Mouse (Mus musculus) hindbrain, embryonic 12.5 days (tissue): Measurements from ENCODE around the gene Fancd2os. TPM values are rescaled to one million over a fixed set of nuclear protein-coding genes. Genes with fewer than 3 reads are reported as not detected.
A peak's percentile ranks its signal among the peaks of the same experiment; 100 is the strongest.

Experiments
- ATAC-seq: fragments of 200-750 bp; cut with Nextera tagmentation; 2 replicates; pipeline ENCODE4 v1.8.0; 2017; ENCODE audit warnings: moderate TSS enrichment; ENCODE audit not compliant: low FRiP score
- H3K27ac ChIP-seq: fragments of 300-500 bp; sonication (generic); 2 replicates; pipeline ENCODE4 v1.5.1; 2016; ENCODE audit warnings: mild to moderate bottlenecking
- H3K27me3 ChIP-seq: fragments of 300-500 bp; sonication (generic); 2 replicates; pipeline ENCODE4 v1.6.1; 2016; ENCODE audit warnings: mild to moderate bottlenecking
- H3K36me3 ChIP-seq: fragments of 300-500 bp; sonication (generic); 2 replicates; pipeline ENCODE4 v1.6.1; 2016; ENCODE audit warnings: mild to moderate bottlenecking
- H3K4me1 ChIP-seq: fragments of 300-500 bp; sonication (generic); 2 replicates; pipeline ENCODE4 v1.6.1; 2016
- H3K4me2 ChIP-seq: fragments of 300-500 bp; sonication (generic); replicated peaks from 2 replicates; pipeline ENCODE4 v1.6.1; 2016; ENCODE audit warnings: mild to moderate bottlenecking
- H3K4me3 ChIP-seq: fragments of 300-500 bp; sonication (generic); 2 replicates; pipeline ENCODE4 v1.5.1; 2016; ENCODE audit warnings: mild to moderate bottlenecking
- H3K9ac ChIP-seq: fragments of 300-500 bp; sonication (generic); 2 replicates; pipeline ENCODE4 v1.6.1; 2016; ENCODE audit warnings: mild to moderate bottlenecking, moderate library complexity
- H3K9me3 ChIP-seq: fragments of 300-500 bp; sonication (generic); replicated peaks from 2 replicates; pipeline ENCODE4 v1.6.1; 2016; ENCODE audit warnings: mild to moderate bottlenecking
- WGBS: fragments of 180-500 bp; shearing (Covaris S2); methylation state at CpG from one replicate; pipeline ENCODE4 v1.1.7; 2016; 5-methylcytosine and 5-hydroxymethylcytosine counted together
- polyA plus RNA-seq: library from polyadenylated mRNA; unstranded; fragments of >200 nt; fragmentation: Nextera tagmentation; extraction: Ambion mirVana; gene quantifications from 2 replicates; pipeline ENCODE4 v1.2.1, GENCODE M21; 2016

Fancd2os gene
- 0.22 and 0.27 TPM in 2 replicates for polyA plus RNA-seq

DNA sequence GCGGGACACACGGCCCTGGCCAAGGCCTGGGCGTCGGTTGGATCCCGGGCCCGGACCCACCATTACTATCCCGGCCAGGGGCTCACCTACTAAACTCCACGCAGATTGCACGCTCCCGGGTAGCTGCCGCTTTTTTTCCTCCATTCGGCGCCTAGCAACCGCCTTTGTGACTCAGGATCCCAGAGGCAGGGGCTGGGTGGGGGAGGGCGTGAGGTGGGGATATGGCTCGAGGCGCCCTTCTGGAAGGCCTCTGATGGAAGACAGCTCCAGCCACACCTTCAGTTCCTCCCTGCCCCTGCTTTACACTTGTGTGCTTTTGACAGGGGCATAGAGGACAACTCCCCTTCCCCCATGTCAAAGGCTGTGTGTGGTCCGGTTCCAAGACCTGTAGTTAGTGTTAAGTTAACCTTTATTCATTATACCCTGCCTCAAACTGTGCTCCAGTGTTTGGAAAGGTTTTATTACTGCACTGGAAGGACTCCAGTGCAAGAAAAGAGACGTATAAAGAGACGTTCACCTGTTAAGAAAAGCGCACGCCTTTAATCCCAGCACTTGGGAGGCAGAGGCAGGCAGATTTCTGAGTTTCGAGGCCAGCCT, at the start of gene Fancd2os:
Fancd2os (minus strand) TSS at position 173 of the 597 bp plus-strand sequence.
- Histone ChIP-seq H3K4me1 (peaks cover 12% of the 10 kb centered on the region), H3K27ac (no peak within 1 kb of the TSS), H3K27me3 (no peaks in the 10 kb centered on the region), H3K9me3 (no peaks in the 10 kb centered on the region), H3K4me3 (no peak within 1 kb of the TSS), H3K36me3 (no peaks in the 10 kb centered on the region), H3K9ac (peak within 1 kb of the TSS; percentile 18; the same call in 1 of the 2 replicates), H3K4me2 (peak within 1 kb of the TSS; percentile 13; the same call in 1 of the 2 replicates)
- no peak for ATAC-seq
- 33% methylated on average over 23 of the region's 23 CpGs for WGBS

DNA sequence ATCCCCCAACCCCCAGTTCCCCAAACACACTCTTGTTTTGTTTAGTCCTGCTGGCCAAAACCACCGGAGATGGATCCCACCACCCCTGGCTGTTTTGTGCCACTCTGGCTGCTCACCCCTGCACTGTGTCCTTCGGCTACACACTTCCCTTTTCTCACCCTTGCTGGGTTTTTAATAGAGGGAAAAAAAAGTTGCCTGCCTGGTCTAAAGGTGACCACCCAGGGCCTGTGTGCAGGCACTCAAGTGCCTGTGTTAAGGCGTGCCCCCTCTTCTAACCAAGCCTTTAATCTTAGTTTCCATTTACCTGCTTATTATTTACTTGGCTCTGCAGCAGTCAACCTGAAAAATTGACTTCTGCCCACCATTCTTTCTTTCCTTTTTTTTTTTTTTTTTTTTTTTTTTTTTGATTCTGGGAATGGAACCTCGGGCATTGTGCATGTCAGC, 49.7 kb upstream of the Fancd2os start:
- no peaks in the 10 kb centered on the region for H3K4me1 ChIP-seq
- H3K4me3 ChIP-seq: no peak overlapping the region
- H3K4me2 ChIP-seq: no peak overlapping the region
- H3K27ac ChIP-seq: no peak overlapping the region
- H3K9me3 ChIP-seq: no peaks in the 10 kb centered on the region
- no peaks in the 10 kb centered on the region for H3K36me3 ChIP-seq
- no peak for ATAC-seq
- H3K27me3 ChIP-seq: no peaks in the 10 kb centered on the region
- no peak overlapping the region for H3K9ac ChIP-seq
- 76% methylated on average over 4 of the region's 4 CpGs for WGBS

- H3K4me2 ChIP-seq: no peak overlapping the region
- H3K27me3 ChIP-seq: no peaks in the 10 kb centered on the region
- no peaks in the 10 kb centered on the region for H3K9me3 ChIP-seq
- H3K4me3 ChIP-seq: no peak overlapping the region
- H3K27ac ChIP-seq: no peak overlapping the region
- no peaks in the 10 kb centered on the region for H3K4me1 ChIP-seq
- no peak overlapping the region for H3K9ac ChIP-seq
- 80% methylated on average over 7 of the region's 7 CpGs for WGBS
- ATAC-seq: no peak
- H3K36me3 ChIP-seq: no peaks in the 10 kb centered on the region
Measured at GRCm38 (mm10) chr6:113649346-113650196, 49.1 kb upstream of the Fancd2os start.

DNA sequence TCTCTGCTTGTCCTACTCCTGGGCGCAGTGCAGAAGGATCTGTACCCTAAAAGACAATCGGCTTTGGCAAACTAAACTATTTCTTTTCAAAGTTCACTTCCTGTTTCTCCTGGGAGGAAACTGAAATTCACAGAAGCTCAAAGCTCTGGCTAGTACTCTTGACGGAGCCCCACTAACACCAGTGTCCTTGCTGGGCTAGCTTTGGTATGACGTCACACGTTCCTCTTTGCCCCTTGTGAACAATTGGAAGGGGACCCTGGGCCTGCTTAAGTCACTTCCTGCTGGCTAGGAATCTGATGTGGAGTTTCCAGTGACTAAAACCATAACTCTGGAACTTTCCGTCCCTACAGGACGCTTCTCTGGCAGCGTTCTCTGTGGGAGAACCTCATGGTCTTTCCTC, 44.3 kb upstream of the Fancd2os start:
- H3K4me3 ChIP-seq: no peak overlapping the region
- H3K9ac ChIP-seq: no peak overlapping the region
- peaks cover 2% of the 10 kb centered on the region; the same call in 1 of the 2 replicates for H3K27me3 ChIP-seq
- H3K4me1 ChIP-seq: no peaks in the 10 kb centered on the region
- WGBS: 83% methylated on average over 8 of the region's 8 CpGs
- no peaks in the 10 kb centered on the region for H3K36me3 ChIP-seq
- no peak overlapping the region for H3K27ac ChIP-seq
- H3K4me2 ChIP-seq: no peak overlapping the region
- no peaks in the 10 kb centered on the region for H3K9me3 ChIP-seq
- no peak for ATAC-seq

DNA sequence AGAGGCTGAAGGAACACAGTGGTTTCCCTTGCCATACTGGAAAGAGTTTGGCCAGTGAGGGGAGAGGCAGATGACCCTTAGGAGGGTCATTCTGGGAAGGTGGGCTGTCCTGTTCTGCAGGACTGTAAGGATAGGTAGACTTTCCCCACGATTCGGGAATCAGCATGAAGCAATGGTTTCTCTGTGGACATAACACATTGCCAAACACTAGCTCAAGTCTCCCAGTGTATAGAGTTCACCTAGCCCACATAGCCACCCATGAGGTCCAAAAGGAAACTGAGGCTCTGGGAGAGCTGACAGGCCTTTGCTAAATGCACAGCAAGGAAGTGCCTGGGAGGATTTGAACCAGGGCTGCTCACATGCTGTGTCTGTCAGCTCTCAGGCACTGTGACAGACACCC, 43.5 kb upstream of the Fancd2os start:
- Histone ChIP-seq H3K4me1 (no peaks in the 10 kb centered on the region), H3K4me3 (no peak overlapping the region), H3K27ac (no peak overlapping the region), H3K9me3 (no peaks in the 10 kb centered on the region), H3K27me3 (peaks cover 2% of the 10 kb centered on the region; the same call in 1 of the 2 replicates), H3K9ac (no peak overlapping the region), H3K36me3 (no peaks in the 10 kb centered on the region), H3K4me2 (no peak overlapping the region)
- WGBS: 96% methylated on average over 2 of the region's 2 CpGs
- ATAC-seq: no peak

DNA sequence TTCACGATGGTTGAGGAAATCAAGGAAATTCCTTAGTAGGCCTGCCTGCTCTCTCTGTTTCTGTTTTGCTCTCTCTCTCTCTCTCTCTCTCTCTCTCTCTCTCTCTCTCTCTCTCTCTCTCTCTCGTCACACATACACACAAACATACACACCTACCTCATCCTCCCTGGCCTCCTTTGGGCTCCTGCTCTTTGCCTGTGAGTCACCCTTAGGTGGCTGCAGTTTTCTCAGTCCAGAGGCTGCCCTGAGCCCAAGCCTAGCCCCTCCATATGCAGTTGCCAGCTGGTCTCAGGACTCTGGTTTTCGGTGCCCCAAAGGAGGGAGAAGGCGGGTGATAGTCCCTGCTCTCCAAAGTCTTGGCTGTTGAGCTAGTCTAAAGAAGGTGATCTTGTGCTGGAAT, 42.5 kb upstream of the Fancd2os start:
- Histone ChIP-seq H3K4me1 (no peaks in the 10 kb centered on the region; the same call in 1 of the 2 replicates), H3K9me3 (no peaks in the 10 kb centered on the region), H3K4me3 (no peak overlapping the region), H3K4me2 (no peak overlapping the region), H3K36me3 (no peaks in the 10 kb centered on the region), H3K27me3 (peaks cover 2% of the 10 kb centered on the region; the same call in 1 of the 2 replicates), H3K9ac (no peak overlapping the region), H3K27ac (no peak overlapping the region)
- no peak for ATAC-seq
- WGBS: 85% methylated on average over 4 of the region's 4 CpGs

GRCm38 (mm10) chr6:113642605-113643004, 42.1 kb upstream of the Fancd2os start:
- WGBS: 86% methylated on average over 8 of the region's 8 CpGs
- Histone ChIP-seq H3K4me2 (no peak overlapping the region), H3K27me3 (peaks cover 2% of the 10 kb centered on the region; the same call in 1 of the 2 replicates), H3K9ac (no peak overlapping the region), H3K4me1 (no peaks in the 10 kb centered on the region; the same call in 1 of the 2 replicates), H3K4me3 (no peak overlapping the region), H3K36me3 (no peaks in the 10 kb centered on the region), H3K27ac (no peak overlapping the region), H3K9me3 (no peaks in the 10 kb centered on the region)
- ATAC-seq: no peak

GRCm38 (mm10) chr6:113639201-113639600, 38.7 kb upstream of the Fancd2os start:
- peaks cover 2% of the 10 kb centered on the region; the same call in 1 of the 2 replicates for H3K27me3 ChIP-seq
- no peak overlapping the region for H3K4me2 ChIP-seq
- WGBS: 83% methylated on average over 4 of the region's 4 CpGs
- no peak for ATAC-seq
- no peaks in the 10 kb centered on the region for H3K9me3 ChIP-seq
- H3K36me3 ChIP-seq: 0 out of 2 replicates have a peak, but pooled peaks cover under 1% of the 10 kb centered on the region
- no peak overlapping the region for H3K9ac ChIP-seq
- H3K27ac ChIP-seq: no peak overlapping the region
- no peak overlapping the region for H3K4me3 ChIP-seq
- no peaks in the 10 kb centered on the region; the same call in 1 of the 2 replicates for H3K4me1 ChIP-seq

DNA sequence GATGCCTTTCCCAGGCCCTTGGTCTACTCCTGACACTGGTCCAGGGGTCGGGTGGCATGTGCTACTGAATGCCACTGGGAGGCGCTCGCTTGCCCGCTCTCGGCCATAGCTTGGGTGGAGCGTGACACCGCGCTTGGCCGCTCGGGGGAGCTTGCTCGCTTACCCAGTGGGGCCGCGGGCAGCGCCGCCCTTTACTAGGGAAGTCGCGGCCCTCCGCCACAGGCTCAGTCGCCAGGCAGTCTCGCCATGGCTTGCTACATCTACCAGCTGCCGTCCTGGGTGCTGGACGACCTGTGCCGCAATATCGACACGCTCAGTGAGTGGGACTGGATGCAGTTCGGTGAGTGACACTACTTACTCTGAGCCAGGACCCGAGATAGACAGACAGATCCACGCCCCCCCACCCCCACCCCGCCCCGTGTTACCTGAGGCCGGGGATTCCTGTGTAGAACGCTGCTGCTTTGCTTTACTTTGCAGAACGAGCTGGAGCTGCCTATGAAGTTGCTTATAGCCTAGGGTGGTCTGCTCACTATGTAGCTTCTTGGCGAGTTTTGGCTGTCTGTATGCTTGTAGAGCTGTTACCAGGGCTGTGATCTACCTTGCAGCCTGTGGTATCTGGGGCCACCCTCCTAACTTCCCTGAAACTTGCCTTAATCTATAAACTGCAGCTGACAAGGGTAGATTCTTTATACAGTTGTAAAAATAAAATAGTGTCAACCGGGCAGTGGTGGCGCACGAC, 38.0 kb upstream of the Fancd2os start, which contains the start of gene Irak2:
Irak2 (plus strand) TSS at position 166 of the 739 bp plus-strand sequence.
- Histone ChIP-seq H3K27ac (peak within 1 kb of the TSS; percentile 5; the same call in 1 of the 2 replicates), H3K4me2 (peak within 1 kb of the TSS; percentile 69), H3K4me3 (peak within 1 kb of the TSS; percentile 45), H3K27me3 (peaks cover 2% of the 10 kb centered on the region; the same call in 1 of the 2 replicates), H3K36me3 (0 out of 2 replicates have a peak, but pooled peaks cover 3% of the 10 kb centered on the region), H3K9me3 (no peaks in the 10 kb centered on the region), H3K4me1 (no peaks in the 10 kb centered on the region; the same call in 1 of the 2 replicates), H3K9ac (peak within 1 kb of the TSS; percentile 56)
- whole genome bisulfite sequencing: 8% methylated on average over 37 of the region's 37 CpGs
- ATAC-seq: peak; percentile 92

GRCm38 (mm10) chr6:113632863-113633262, 32.3 kb upstream of the Fancd2os start:
- Histone ChIP-seq H3K4me2 (no peak overlapping the region), H3K4me1 (no peaks in the 10 kb centered on the region), H3K9me3 (no peaks in the 10 kb centered on the region), H3K9ac (no peak overlapping the region), H3K36me3 (peaks cover 55% of the 10 kb centered on the region), H3K4me3 (no peak overlapping the region), H3K27ac (no peak overlapping the region), H3K27me3 (0 out of 2 replicates have a peak, but pooled peaks cover 2% of the 10 kb centered on the region)
- 92% methylated on average over 4 of the region's 4 CpGs for WGBS
- ATAC-seq: no peak

DNA sequence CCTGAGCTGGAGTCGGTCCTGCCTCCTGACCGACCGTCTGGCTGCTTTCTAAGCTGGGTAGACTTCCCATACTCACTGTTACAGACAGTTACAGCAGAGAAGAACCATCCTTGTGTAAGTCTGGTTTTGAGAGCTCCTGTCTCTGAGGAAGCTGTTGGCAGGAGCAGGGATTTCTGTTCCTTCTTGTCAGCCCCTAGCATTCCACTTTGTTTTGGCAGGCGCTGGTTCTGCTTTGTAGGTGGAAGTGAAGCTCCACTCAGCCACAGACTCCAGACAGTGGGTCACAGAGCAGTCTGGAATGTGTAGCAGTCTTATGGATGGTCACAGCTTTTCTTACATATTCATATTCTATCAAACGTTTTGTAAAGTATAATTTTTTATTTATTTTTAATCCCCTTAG, 29.8 kb upstream of the Fancd2os start:
- Histone ChIP-seq H3K4me2 (no peak overlapping the region), H3K9me3 (no peaks in the 10 kb centered on the region), H3K27me3 (0 out of 2 replicates have a peak, but pooled peaks cover 2% of the 10 kb centered on the region), H3K4me1 (peaks cover 4% of the 10 kb centered on the region), H3K4me3 (no peak overlapping the region), H3K27ac (no peak overlapping the region), H3K36me3 (peaks cover 58% of the 10 kb centered on the region), H3K9ac (no peak overlapping the region)
- ATAC-seq: no peak
- WGBS: 85% methylated on average over 5 of the region's 5 CpGs
